16 mouse cellular contexts compared by ENCODE assay signal in the genomic region with DNA sequence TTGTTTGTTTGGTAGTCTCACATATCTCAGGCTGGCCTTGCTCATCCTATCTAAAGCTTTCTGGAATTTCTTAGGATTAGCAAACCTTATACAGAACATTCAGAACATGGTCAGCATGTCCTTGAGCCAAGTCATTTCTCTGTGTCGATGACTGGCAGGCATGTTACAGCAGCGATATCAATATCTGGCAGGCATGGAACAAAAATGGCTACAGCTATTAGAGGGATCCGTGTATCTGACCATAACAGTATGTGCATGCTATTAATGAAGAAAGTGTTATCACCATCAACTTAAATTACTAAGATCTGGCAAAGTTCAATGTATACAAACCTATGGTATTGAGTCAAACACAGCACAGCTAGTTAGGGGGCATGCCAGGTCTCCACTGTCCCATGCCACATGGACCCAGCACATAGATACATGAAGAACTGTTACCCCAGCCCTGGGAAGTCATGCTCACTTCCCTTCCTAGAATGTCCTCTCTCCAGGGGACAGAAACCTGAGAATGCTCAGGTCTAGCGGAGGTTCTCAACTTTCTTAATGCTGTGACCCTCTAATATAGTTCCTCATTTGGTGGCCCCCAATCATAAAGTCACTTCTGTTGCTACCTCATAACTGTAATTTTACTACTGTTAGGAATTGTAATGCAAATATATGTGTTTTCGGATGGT. TPM values are rescaled to one million over a fixed set of nuclear protein-coding genes. Genes with fewer than 3 reads are reported as not detected.
"Had no signal": no experiment of that assay in that cellular context is flagged by ENCODE, and none has a peak within 500 bp of the region (broad histone marks: within the 10 kb centered on the region; RNA-seq: fewer than 3 reads in every experiment).

No protein-coding gene starts in this region.

- H3K27ac ChIP-seq: lung, embryonic 15.5 days; macrophage; midbrain, embryonic 12.5 days; neural tube, embryonic 12.5 days had no signal

- DNase-seq: liver, postnatal 0 days; lung, adult 2 months; lung, postnatal 14 days; lung, postnatal 36 days; midbrain, embryonic 14.5 days; right cerebral cortex, postnatal 14 days; thymus, adult 18-20 months; thymus, postnatal 14 days; thymus, postnatal 36 days had no signal

- H3K27me3 ChIP-seq: lung, embryonic 15.5 days; midbrain, embryonic 12.5 days; neural tube, embryonic 12.5 days had no signal

- H3K9me3 ChIP-seq: lung, embryonic 15.5 days; megakaryocyte, embryonic 14.5 days; midbrain, embryonic 12.5 days; neural tube, embryonic 12.5 days had no signal

- H3K36me3 ChIP-seq: lung, embryonic 15.5 days had no signal

- H3K9ac ChIP-seq: liver, postnatal 0 days; lung, embryonic 15.5 days; midbrain, embryonic 12.5 days; neural tube, embryonic 12.5 days had no signal

- H3K4me2 ChIP-seq: lung, embryonic 15.5 days; midbrain, embryonic 12.5 days; neural tube, embryonic 12.5 days had no signal

- ATAC-seq: liver, postnatal 0 days; lung, postnatal 0 days had no signal

- H3K4me3 ChIP-seq: lung, embryonic 15.5 days; megakaryocyte, embryonic 14.5 days; midbrain, embryonic 12.5 days; neural tube, embryonic 12.5 days had no signal

RNA-seq across cellular contexts. Expression of gene Scd4, which starts 59.6 kb away (rescaled TPM):
- total RNA-seq: monocyte, adult 5-6 weeks had no signal
- polyA plus RNA-seq: liver, postnatal 0 days had no signal
